Mouse (Mus musculus) ES-E14 (cell line): Measurements from ENCODE around the gene Apbb2.

Source experiments
- CHD2 ChIP-seq: IDR thresholded peaks from 2 replicates; pipeline ENCODE4 v1.6.1; 2014; ENCODE audit warnings: mild to moderate bottlenecking, low read depth, low read length, inconsistent platforms
- HCFC1 ChIP-seq: IDR thresholded peaks from 2 replicates; pipeline ENCODE4 v1.6.1; 2012; ENCODE audit warnings: low read length, inconsistent platforms, borderline replicate concordance; ENCODE audit not compliant: insufficient read depth

DNA sequence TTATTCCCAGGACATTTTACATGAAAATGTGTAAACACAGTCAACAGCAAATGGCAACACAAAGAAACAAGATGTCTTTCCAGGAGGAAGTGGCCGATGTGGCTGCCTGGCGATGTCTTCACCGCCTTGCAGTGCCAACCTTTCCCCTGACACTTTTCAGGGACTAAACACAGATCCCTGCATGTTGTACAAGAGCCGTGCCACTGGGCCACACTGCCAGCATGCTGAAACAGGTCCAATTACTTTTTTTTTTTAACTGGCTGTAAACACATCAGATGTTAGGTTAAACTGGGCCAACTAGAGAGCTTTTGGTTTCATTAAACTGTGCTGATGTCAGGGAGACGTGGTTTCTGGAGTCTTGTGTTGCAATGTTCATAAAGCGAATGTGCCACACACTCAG, 319.7 kb downstream of the Apbb2 start:
- TF ChIP-seq CHD2 (no peak), HCFC1 (no peak)
